Mouse (Mus musculus) thymus, postnatal 10 days (tissue): Measurements from ENCODE around the gene Gm26938.

Source experiments
- DNase-seq, 2 experiments: peaks; one replicate each; pipeline ENCODE4 v3.0.0; 2021; ENCODE audit warnings: low spot score in 2 of 2

The Gm26938 gene

DNA sequence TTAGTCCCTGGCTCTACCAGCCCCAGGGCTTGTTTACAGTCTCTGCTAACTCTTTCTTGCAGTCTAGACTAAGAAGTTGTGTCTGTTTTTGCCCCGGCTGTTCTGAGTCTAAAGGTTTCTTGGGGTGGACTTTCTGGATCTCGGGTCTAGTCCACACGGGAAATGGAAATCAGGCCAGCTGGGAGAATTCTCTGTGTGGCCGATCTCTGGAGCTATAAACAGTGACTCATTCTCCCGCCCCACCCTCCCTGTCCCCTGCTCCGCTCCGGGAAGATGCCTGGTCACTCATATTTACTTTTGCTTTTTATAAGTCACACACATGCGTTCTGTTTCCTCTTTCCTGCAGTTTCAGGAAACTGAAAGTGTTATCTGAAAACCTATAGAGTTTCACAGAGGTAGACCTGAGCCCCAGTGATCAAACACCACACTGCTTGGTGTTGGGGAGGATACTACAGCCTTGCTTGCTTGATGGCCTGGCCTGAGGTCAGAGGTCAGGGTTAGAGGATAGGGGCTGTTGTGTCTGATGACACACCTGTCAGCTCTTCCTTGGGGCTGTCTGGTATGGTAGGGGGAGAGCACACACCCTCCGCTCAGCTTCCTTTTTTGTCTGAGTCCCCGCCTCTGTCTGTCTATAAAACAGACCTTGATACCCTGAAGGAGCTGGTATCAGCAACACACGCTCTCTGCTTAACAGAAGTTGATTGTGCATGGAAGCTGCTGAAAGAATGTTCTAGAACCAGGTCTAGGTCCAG is 32.7 kb downstream of the Gm26938 start:
- no peak for DNase-seq

DNA sequence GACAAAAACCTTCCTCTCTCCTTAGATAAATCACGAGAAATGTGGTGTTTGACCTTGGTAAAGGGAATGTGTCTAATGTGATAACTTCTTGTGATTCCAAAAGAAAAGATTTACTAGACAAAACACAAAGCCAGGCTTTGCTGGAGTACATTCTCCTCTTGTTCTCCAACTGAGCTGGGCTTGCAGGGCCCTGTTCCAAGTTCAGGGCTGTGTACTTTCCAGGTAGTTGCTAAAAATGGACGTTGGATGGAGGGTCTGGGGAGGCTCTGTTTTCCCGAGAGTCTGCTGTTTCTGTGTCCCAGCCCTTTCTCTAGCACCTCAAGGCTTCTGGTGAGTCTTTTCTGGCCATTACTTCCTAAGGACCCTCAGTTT is 33.3 kb downstream of the Gm26938 start:
- no peak for DNase-seq

DNA sequence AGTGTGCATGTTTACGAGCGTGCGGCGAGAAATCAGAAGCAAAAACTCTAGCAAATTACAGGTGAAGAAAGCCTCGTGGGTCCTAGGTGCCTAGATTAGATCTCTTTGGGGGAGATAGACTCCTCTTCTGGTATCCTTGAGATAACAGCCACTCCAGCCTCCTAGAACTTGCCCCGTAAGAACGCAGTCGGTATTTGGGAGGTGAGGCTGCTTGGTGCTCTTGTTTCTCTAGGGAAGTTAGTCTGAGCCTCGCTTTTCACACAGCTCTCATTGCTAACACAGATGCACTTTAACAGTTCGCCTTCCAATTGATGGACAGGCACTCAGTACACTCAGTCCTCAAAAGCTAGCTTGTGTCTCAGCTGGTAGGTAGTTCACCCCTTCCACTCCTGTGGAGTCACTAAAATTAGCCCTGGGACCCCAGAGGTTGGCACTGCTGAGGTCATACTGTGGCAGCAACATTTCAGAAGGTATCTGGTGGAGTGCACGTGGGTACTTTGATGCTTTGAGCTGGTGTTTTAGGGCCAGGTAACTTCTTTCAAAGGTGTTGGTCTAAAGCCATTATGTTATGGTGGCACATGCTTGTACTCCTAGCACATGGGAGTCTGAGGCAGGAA is 33.9 kb downstream of the Gm26938 start:
- no peak for DNase-seq

DNA sequence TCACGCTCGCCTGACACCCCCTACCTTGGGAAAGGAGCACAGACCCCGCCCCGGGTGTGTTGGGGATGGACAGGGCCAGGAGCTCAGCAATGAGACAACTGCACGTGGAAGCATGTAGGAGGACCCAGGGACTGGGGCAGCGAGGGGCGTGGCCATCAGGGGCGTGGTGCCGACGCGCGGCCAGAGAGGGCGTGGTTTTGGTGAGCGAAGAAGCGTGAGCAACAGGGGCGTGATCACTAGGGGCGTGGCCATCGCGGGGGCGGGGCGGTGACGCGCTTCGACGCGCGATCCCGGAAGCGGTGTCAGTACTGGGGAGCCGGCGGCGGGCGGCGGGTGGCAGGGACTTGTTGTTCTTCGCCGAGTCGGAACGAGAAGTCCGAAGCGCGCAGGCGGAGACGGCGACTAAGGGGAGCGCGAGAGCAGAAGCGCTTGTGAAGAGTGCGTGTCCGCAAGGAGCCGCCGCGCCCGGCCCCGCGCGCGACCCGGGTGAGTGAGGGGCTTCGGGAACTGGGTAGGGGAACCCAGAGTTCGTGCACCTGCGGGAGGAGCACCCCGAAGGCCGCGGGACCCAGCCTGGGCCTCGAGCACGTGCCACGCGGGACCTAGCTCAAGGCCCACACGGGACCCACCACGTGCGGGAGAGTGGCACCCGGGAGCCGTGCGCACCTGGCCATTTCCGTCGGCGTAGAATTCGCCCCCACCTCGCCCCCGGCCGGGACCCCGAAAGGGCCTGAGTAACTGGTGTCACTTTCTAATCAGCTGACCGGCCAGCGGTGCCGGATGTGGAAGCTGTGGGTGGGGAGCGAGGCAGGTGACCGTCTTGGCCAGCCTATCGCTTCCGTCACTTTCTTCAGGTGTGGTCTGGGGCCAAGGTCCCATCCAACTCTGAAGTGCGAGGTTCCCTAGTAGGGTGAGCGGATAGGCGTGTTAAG is 34.7 kb downstream of the Gm26938 start, which contains the start of gene Mafk:
Gene Mafk (plus strand): TSS at position 287 of the 932 bp plus-strand sequence.
- peak; percentile 95 to 99 for DNase-seq

DNA sequence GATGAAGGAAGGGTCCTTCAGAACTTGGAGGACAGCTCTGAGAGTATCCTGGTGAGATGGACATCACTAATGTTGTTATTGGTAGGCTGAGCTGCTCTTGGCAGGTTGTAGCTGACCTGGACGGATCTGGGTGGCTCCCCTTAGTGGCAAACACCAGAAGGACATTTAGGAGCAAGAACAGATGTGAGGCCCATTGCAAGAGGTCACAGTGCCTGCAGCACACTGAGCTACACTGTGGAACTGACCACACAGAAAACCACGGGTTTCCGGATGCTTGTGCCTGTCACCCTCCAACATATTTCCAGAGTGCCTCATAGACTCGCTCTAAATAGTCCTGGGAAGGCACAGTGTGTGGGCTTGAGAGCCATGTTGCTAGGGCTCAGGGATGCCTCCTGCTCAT is 36.7 kb downstream of the Gm26938 start:
- no peak for DNase-seq

DNA sequence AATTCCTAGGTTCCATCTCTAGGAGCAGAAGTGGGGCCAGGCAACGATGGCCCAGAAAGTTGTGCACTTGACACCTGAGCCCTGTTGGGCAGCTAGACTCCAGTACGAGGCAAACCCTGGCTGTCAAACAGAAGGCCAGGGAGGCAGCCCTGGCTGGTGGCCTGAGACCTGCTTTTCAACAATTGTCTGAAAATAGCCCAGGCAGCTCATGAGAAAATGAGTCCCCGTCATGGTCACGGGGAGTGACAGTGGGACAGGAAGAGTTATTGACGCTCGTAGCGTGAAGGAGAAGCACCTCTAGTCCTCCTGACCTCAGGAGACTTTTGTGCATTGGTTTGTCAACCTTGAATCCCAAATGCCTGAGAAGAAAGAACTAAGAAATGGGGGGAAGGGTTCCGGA is 44.8 kb downstream of the Gm26938 start:
- no peak for DNase-seq

DNA sequence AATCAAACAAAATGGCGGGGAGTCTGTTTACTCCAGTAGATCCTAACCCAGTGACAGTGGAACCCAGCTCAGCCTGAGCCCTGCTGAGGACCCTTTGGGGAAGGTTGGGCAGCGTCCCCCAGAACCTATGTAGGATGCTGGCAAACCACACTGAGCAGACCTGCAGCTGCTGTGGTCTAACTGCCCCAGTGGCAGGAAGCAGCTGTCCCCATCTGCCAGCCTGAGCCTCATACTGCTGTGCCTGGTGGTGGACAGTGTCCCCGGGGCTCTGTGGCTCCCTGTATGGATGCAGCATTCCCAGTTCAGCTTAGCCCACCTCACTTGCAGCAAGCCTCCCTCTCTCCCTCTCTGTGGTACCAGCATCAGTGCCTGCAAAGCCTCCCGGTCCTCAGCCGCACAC is 49.2 kb downstream of the Gm26938 start:
- DNase-seq = peak; percentile 65 to 73

DNA sequence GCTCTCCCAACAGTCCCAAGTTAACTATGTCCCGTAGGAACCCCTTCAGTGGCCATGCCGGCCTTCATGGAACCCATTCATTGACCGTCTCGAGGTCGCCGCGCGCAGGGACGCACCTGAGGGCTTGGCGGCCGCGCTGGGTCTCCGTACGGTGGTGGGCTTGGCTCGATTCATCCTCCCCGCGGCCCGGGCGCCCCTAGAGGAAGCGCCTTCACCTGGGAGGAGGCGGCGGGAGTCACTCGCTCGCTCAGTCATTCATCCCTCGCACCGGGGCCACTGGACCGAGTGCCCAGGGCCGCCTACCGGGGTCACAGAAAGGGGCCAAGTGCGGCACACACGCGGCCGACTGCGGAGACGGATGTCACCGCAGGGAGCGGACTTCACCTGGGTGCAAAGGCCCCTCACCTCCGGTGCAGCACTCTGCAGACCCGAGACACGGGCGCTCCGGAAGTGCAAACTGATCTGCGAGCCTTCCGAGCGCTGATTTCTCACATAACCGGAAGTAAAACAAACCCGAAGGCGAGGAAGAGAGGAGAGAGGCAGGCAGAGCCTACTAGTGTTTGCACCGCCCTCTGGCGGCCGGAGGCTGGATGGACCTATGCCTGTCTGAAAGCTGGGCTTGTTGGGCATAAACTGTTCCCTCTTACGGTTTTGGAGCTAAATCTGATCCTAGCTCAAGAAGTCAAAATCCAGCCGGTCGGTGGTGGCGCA is 50.8 kb downstream of the Gm26938 start, which contains the start of gene Ints1:
Gene Ints1 (minus strand): TSS at position 459 of the 711 bp plus-strand sequence.
- peak; percentile 94 to 98 for DNase-seq

DNA sequence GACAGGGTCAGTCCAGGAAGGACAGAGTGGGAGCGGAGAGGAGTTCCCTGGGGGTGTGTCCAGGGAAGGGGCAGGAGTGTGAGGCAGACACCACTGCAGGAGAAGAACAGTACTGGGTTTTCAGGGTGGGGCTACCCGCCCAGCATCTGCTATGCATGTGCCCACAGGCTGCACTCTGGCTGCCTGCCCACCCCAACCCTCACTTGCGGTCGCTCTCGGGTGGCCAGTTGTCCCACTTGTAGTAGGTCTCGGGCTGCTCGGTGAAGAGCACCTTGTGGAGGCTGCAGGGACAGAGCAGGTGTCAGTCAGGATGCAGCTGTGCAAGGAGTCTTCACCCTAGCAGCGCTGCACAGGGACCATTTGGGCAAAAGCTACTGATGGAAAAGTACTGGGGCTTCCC is 58.0 kb downstream of the Gm26938 start:
- no peak for DNase-seq

DNA sequence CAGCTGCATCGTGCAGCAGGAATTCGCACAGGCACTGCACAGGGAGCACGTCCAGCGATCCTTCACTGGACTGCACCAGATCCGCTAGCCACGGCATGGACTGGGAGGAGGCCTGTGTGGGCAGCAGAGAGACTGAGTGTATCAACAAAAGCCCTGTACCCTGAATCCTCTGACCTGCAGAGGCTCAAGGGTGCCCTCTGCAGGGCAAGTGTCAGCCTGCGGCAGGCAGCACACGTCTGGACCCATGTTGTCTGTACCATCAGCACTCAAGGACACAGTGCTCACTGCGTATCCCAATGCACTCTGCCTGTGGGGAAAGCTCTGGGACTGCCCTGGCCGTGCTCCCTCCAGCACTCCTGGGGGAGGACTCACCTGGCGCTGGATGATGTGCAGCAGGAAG is 61.9 kb downstream of the Gm26938 start:
- no peak for DNase-seq

DNA sequence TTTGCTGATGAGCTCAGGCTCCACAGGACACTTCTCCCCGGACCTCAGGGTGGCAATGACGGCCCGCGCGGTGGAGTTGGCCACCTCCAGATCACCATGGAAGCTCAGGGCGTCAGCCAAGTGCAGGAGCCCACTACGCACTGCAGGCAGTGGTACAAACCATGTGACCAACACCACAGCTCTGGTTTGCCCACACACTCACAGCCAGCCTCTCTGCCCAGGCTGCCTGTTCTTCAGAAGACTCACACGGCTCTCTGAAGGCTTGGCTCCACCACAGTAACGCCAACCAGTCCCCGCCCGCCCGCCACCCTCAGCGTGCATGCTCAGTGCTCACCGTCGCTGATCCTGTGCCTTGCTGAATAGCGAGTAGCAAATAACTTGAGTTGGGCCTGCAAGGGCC is 68.1 kb downstream of the Gm26938 start:
- no peak for DNase-seq
